Mouse (Mus musculus) embryo, embryonic 10.5 days (tissue): ENCODE results near the gene Med21.

Experiments
- DNase-seq: peaks from one replicate; pipeline ENCODE4 v3.0.0-alpha.2; 2015; ENCODE audit warnings: low spot score

Gene Med21

DNA sequence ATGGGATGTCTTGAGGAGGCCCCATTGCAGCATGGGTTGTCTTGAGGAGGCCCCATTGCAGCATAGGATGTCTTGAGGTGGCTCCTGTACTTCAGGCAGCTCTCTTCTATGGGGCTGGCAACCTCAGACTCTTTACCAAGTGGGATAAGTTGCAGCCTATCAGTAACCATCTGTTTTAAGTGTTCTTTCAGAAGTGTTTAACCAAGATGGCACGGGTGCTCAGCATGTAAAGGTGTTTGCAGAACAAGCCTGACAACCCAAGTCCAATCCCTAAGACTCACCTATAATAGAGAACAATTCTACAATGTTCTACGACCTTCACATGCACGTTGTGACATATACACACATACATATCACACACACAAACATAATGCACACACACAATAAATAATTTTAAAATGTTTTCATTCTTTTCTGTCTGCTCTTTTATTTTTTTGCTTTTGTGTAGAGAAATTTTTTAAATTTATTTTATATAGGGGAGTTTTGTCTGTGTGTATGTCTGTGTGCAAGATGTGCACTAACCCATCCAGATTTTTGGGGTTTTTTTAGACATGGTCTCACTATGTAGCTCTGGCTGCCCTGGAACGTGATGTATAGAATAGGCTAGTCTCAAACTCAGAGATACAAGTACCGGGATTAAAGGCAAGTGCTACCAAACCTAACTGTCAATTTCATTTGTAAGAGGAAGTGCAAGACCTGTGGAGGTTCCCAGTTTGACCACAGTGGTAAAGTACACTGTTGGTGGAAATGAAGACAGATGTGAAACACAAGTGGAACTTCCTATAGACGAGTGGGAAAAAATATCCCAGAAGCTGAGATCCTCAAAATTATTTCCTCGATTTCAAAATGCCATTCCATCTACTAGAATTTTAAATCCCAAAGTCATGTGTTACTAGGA, 2.0 kb upstream of the Med21 start:
- no peak for DNase-seq

DNA sequence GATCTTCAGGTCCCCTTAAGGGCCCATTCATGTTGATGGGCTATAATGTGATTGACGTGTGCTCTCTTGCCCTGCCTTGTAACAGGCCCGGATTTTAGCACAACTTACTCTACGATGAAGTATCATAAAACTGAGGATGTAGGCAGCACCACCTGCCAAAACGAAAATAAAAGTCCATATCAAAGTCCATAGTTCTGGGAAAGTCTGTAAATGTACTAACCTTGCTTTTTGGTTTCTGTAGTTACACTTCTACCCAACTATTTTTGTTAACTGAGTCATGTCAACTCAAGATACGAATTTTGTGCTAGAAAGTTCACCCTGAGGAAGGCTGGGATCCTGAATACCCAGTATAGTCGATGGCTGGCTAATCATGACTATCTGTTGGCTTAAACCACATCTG, 1.4 kb upstream of the Med21 start:
- no peak for DNase-seq

DNA sequence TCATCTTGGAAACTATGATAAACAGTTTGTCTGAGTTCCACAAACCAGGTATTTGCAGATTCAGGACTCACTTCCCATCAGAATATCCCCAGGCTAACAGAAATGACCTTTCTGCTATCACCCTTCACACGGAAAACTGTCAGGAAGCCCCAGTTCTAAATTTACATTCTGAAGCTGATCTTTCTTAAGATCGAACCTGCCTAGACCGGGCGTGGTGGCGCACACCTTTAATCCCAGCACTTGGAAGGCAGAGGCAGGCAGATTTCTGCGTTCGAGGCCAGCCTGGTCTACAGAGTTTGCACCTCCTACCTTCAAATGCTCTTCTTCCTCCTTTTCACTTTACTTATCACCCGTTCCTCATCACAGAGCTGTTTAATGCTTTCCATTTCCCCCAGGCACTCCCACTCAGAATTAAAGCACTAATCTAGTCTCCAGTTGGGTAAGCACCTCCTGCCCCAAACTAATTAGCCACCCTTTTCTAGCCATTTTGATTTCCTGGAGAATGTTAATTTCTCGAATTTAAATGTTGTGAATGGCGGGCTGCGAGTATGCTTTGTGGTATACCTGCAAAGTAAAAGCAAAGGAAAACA, 631 bp upstream of the Med21 start:
- DNase-seq, result no peak

DNA sequence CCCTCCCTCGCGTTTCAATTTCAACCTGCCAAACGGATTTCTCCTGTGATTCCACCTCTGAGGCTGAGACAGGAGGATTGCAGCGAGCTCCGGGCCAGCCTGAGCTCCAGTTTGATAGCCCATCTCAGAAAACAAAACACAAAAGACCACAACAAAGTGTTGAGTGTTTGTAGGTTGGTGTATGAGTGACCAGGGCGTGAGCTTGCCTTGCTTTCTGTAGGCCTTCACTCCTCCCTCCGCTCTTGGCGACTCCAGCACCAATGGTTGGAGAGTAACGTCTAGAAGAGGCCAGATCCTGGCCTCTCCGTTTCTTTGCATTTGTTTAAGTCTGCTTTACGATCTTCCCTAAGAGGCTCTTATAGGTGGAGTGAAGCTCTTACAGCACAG, 830 bp downstream of the Med21 start:
- peak; percentile 38 for DNase-seq

DNA sequence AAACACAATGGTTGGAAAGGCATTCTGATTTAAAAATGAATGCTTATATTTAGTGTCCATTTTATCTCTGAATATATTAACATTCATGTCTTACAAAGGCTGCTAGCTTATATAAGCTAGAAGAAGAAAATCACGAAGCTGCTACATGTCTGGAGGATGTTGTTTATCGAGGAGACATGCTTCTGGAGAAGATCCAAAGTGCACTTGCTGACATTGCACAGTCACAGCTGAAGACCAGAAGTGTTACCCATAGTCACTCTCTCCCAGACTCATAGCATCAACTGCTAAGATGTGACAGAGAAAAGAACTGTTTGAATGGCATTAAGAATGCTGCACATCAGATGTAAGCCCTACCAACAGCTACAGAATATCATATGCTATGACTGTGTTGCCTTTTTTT, 7.7 kb downstream of the Med21 start:
- no peak for DNase-seq

DNA sequence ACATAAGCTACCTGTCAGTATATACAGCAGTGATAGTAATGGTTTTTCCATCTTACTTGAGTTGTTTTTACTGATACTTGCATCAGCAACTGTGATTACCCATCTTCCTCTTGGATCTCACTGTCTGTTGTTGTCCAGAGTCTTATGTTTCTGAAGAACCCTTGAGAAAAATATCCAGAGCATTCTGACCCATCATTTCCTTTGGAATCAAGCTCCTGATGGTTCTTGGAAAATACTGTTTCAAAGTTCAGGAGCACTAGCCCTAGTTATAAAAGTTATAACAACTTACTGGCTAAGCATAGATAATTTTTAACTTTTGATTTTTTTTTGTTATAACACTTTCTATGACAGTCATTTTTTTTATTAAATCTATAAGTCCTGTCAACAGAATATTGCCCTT, 9.1 kb downstream of the Med21 start:
- no peak for DNase-seq

DNA sequence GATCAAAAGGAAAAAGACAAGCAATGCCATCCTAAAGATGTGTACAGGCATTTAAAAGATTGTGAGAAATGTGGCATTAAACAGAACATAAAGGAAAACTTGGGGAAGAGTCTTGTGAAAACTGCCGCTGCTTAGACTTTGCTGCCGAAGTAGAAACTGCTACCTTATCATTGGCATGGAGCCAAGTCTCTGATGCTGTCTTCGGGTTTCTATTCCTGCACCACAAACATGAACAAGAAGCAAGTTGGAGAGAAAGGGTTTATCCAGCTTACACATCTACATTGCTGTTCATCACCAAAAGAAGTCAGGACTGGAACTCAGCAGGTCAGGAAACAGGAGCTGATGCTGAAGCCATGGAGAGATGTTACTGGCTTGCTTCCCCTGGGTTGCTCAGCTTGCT, 10.8 kb downstream of the Med21 start:
- no peak for DNase-seq

DNA sequence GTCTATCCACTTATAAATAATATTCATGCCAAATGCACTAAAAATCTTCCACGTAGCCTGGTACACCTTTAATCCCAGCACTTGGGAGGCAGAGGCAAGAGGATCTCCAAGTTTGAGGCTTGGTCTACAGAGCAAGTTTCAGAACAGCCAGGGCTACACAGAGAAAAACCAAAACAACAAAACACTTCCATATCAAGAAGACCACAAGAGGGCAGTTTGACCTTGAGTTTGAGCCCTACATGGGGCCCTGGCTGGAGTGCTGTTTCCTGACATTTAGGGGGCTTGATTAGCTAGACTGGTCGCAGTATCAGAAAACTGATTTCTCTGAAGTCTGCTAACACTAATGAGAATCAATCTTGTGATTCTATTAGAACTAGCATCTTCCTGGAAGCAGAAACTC, 18.2 kb downstream of the Med21 start:
- peak; percentile 58 for DNase-seq

DNA sequence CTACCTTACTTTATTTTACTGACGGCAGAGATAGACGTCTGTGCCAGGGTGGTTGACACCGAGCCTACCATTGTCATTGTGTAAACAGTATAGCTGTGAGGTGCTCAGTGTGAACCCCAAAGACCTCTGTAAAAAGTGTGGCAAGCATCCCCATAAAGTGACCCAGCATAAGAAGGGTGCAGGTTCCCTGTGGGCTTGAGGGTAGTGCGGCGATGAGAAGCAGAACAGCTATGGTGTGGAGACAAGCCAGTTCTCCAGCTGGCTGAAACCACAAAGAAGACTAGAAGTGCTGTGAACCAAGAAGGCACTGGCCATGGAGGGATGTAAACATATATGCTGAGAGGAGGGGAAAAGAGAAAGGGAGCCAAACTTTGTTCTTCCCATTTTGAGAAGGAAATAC, 19.3 kb downstream of the Med21 start:
- DNase-seq, result no peak

DNA sequence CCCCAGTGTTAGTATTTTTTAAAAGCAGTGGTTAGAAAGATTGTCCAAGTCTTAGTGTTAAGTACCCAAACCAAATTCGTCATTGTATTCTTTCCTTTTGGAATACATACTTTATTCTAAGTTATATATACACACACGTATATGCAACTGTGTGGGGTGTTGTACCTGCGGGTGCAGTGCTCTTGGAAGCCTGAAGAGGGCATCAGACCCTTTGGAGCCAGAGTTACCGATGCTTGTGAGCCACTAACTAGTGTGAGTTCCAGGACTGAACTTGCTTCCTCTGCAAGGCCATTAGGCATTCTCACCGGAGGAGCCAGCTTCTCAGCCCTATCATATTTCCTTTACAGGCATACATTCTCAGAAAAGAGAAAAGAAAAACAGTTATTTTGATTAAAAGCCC, 20.3 kb downstream of the Med21 start:
- DNase-seq, result peak; percentile 67

DNA sequence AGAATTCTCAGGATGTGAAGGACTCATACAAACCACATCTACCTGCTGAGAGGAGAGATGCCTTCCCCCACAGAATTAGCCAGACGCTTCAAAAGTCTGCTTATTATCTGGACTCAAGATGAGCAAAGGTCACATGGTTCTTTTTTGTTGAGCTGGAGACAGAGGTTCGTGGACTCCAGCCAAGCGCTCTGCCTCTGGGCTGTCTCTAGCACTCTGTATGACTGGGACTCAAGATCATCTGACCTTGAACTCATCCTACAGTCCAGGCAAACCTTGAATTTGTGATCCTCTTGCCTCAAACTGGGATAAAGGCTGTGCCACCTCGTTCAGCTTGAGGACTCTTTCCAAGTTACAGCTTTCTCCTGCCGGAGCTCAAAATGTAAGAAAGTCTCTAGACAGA, 21.8 kb downstream of the Med21 start:
- no peak for DNase-seq

DNA sequence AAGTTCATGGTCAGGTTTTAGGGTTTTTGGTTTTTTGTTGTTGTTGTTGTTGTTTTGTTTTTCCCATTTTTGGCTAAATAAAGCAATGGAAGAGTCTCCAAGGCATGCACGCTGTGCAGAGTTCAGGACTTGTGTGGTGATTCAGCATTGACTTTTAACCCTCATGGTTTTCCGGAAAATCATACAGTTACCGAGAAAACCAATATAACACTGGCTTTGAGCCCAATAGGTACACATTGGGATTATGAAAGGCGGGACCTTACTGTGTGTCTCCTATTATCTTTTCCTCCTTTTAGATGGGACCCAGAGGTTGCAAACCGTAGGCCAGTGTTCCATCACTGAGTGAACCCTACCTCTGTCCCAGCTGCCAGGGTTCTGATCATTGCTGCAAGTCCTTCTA, 22.6 kb downstream of the Med21 start:
- no peak for DNase-seq

DNA sequence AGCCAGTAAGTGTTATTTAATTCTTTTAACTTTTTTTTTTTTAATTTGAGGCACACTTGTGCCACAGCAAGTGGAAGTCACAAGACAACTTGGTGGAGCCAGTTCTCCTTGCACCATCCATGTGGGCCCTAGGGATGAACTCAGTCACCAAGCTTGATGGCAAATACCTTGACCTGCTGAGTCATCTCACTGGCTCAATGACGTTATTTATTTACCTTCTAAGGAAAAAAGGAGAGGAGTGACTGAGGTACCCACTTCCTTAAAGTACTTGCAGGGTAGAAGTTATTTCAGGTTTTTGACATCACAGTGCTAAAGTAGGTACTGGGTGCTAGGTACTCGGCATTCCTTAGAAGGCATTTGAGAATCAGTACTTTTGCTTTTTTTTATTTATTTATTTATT, 23.1 kb downstream of the Med21 start:
- no peak for DNase-seq

DNA sequence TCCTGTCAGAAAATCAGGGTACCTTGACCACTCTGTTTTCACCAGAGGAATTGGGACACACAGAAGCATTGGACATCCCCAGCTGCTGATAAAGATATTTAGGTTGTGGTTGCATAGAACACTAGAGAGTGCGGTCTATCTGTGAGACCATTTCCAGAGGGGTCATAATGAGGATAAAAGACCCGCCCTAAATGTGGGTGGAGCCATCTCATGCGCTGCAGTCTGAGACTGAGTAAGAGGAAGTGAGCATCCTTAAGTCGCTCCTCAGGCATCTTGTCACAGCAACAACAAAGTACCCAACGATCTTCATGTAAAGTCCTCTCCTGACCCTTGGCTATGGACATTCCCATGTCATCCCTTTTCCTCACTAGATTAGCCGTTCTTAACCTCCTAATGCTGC, 24.5 kb downstream of the Med21 start:
- DNase-seq, result no peak

DNA sequence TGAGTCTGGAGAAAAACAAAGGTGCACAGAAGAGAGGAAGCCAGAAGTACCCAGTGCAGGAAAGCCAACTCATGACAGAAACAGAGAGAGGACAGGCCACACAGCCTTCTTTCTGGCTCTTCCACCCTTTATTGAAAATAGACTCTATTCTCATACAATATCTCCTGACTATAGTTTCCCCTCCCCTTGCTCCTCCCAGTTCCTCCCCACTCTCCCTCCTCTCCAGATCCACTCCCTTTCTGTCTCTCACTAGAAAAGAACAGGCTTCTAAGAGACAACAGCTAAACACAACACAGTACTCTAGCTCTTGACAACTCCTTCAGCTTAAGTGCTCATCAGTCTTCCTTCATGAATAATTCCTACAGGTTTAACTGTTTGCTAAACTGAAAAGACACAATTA, 26.3 kb downstream of the Med21 start:
- DNase-seq, result no peak

DNA sequence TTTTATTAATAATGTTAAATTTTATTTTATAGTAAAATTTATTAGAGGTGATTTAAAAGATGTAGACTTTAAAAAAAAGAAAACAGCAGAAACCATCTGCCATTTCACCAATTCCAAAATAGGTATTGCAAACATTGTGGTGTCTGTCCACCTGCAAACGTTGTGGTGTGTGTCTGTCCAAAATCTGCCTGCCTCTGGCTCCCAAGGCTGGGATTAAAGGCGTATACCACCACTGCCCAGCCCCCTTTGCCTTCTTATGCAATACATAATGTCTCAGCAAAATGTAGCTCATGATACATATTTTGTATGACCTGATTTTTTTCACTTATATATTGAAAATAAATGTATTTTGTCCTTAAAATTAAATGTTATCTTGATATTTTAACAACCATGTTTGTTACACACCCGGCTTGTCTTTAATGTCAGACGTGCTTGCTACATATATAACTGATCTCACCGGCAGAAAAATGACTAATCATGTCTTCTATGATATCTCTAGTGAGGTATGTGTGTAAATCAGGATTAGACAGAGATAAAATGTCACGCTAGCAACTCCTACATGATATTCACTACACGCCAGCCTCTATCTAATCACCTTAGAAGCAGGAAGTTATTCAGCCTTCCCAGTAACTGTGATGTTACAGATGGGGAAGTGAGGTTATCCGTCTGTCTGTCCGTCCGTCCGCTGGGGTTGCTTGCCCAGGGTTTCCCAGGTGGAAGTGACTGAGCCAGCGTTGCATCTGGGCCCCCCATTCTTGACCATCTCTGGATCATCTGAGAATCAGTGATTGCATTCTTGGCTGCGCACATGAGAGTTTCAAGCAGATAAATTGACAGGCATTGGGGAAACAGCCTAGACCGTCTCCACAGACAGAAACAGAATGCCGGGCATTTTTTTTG, 28.9 kb downstream of the Med21 start:
- no peak for DNase-seq

DNA sequence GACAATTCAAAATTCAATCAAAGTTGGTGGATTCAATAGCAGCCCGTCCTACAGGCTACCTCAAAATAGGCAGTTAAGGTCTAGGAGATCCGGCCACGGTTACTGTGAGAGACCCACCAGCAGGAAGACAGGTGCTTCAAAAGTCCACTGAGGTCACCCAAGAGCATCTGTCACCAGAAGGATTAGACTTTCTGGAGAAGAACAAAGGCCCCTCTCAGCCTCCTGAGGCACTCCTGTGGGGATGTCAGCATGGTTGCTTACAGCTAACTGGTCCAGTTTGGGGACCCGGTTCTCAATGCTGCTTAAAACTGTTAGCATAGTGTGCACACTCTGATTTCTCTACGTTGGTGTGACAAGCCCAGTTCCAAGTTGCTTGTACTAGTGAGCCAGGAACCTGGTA, 29.8 kb downstream of the Med21 start:
- DNase-seq, result no peak

DNA sequence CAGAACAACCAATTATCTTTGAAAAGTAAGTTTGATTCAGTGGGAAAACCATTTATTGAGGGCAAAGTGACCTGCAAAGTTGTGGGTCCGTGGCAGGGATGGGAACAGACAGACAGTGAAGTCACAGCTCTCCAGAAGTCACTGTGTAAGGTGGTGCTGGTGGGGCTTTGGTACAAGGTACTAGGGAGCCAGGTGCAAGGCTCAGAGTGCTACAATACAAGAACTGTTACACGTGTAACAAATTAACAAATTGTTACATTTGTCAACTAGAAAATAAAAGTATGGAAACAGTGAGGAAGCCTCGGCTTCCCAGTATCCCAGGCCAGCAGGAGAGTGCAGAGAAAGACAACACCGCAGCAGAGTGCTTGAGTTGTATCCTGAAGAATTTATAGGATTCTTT, 31.3 kb downstream of the Med21 start:
- no peak for DNase-seq

DNA sequence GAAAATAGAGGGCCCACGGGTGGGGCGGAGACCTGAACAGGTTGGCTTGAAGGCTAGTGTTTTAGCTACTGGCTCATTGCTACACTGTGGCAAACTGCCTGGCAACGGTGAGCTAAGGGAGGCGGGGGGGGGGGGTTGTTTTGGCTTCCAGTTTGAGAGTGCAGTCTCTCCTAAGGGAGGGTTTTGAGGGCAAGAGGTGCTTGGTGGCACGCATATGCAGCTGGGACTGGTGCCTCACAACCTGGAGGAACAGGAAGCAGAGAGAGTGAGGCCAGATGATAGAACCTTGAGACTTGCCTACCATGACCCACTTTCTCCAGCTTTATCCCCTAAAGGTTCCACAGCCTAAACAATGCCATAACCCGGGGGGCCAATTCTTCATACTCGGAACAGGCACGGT, 32.1 kb downstream of the Med21 start:
- no peak for DNase-seq

DNA sequence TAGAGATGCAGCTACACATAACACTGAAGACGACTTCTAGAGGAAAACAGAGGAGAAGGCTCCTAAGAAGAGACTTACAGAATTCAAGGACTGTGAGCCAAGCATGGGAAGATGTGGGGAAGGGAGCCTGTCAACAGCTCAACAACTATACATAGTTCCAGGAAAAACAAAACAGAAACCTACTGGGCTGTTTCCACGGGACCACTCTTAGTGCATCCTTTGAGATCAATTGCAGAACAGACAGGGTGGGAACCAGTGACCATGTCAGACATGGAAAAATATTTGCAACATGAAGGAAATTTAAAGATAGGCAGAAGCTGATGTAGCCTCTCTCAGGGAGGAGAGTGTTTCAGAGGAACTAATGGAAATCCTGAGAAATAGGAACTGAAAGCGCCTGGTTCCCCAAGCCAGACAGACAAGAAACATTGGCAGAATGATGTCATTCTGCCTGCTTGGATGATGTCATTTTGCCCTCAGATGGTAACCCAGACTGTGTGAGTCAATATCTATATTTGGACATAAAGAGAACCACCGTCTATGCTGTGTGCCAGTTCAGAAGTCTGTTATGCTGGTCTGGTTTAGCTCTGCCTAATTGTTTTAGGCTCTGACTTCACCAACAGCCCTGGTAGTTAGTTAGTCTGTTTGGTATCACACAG, 32.7 kb downstream of the Med21 start:
- DNase-seq, result no peak

DNA sequence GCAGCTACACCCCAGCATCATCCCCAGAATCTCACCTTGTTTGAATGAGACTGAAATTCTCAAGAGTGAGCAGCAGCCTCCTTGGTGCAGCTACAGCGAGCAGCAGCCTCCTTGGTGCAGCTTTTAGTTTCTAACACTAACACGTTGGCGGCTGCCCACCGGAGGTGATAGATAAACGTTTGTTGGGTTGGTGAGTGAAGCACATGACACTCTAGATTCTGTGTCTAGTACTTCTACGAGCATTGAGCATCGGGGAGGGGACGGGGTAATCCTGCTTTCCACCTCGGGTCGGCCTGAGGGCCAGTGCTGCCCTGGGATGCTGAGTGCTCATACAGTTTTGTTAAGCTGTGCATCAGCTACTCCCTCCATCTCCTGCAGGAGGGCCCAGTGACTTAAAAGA, 34.6 kb downstream of the Med21 start:
- no peak for DNase-seq
